Mouse (Mus musculus): Measurements from ENCODE around the gene Nav1.
"Not testable (repeated sequence)": the region's sequence is repeated elsewhere in the genome, so short reads cannot be mapped to it uniquely, and the experiment has no call there.

Gene Nav1

GRCm38 (mm10) chr1:135485179-135485578, 121.9 kb downstream of the Nav1 start:
- no peak for DNase-seq (ENCODE audit: low spot score)

DNA sequence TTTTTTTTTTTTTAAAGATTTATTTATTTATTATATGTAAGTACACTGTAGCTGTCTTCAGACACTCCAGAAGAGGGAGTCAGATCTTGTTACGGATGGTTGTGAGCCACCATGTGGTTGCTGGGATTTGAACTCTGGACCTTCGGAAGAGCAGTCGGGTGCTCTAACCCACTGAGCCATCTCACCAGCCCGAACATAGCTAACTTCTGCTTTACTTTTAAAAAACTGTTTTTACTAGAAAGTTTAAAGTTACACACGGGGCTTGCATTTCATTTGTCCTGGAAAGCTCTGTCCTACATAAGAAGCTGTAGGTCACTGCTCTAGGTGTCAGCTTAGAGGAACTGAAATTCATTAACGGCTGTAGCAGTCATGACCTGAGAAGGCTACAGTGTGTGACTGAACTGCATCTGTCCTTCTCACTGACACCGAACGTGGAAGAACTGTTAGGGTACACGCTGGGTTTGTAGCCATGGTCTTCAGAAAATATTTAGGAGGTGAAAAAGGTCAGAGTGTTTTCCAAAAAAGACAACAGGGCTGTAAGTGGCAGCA, 122.5 kb downstream of the Nav1 start:
- not testable (repeated sequence) for DNase-seq (ENCODE audit: low spot score)

- DNase-seq (ENCODE audit: low spot score): no peak
These were observed 123.1 kb downstream of the Nav1 start for GRCm38 (mm10) chr1:135483971-135484370.

DNA sequence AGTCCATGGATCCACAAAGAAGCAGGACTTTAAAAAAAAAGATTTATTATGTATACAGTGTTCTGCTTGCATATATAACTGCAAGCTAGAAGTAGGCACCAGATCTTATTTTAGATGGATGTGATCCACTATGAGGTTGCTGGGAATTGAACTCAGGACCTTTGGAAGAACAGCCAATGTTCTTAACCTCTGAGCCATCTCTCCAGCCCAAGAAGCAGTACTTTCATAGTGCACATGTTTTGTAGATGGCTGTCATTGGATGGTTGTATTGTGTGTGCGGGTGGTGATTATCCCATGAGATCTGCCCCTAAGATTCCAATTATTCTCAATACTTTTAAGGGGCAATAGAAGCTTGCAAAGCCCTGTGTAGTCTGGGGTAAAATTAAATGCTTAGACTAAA, 124.4 kb downstream of the Nav1 start:
- no peak for DNase-seq (ENCODE audit: low spot score)

DNA sequence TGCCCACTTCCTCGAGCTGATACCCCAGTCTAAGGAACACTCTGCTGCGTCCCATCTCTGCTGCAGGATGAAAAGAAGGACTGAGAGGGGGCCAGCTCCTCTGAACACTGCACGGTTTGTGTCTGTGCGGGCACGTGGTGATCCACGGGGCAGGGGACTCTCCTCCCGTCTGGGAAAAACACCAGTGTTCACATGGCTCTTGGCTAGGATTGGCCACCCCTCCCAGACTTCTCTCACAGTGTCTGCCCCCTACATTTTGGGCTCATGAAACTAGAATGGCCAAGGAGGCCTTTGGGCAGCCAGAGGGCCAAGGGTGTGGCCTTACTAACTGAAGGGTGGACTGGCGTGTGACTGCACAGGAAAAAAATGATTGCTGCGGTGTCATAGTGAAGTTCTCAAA, 125.4 kb downstream of the Nav1 start:
- no peak for DNase-seq (ENCODE audit: low spot score)

DNA sequence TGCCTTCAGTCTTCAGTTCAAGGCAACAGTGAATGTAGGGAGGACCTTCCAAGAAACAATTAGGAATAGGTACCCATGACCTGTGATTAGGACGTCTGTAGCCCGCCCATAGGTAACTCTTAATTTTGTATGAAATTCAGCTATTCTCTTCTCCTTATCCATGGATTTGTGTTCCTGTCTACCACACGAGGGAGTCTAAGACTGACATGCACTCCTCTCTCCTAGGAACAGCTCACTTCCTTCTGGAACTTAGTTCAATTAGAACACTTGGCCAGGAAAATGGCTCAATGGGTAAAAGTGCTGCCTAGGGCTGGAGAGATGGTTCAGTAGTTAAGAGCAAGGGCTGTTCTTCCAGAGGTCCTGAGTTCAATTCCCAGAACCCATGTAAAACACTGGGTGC, 126.3 kb downstream of the Nav1 start:
- no peak for DNase-seq (ENCODE audit: low spot score)

- no peak for DNase-seq (ENCODE audit: low spot score)
These were observed 131.6 kb downstream of the Nav1 start for GRCm38 (mm10) chr1:135475571-135475895.

GRCm38 (mm10) chr1:135474861-135475570, 132.1 kb downstream of the Nav1 start:
- peak; percentile 73 for DNase-seq (ENCODE audit: low spot score)

DNA sequence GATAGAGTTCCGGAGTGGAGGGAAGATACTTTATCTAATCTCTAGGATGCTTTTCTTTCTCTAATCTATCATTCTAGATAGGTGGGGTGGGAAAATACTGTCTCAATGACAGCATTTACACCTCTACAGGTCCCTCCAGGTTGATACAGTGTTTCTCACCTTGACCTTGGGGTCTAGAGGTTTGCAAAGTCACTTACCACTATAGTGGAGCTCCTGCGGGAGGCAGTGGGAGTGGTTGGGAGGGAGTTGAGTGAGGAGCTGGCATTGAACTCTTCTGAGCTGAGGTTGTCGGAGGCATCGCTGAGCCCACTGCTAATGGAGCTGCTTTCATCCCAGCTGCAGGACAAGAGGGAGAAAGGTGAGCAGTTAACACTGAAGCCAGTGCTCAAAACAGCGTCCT, 134.6 kb downstream of the Nav1 start:
- no peak for DNase-seq (ENCODE audit: low spot score)

- DNase-seq (ENCODE audit: low spot score): no peak
These were observed 135.4 kb downstream of the Nav1 start for GRCm38 (mm10) chr1:135471742-135472141.

- DNase-seq (ENCODE audit: low spot score): no peak
These were observed 136.5 kb downstream of the Nav1 start for GRCm38 (mm10) chr1:135470546-135470945.

DNA sequence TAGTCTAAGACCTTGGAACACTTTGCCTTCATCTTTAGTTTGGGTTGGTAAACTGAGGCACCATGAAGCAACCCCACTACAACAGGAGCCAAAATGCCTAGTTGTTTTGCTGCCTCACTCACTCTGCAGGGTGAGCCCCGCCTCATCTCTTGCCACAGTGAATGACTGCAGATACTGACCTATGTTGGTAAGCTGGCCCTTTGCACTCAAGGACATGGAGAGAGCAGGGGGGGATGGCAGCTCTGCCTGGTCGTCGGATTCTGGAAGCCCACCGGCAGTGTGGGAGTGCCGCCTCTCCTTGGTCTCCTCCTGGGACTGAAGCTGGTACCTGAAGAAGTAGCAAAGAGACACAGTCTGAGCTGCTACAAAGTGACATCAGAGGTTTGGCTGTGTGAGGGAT, 139.6 kb downstream of the Nav1 start:
- DNase-seq (ENCODE audit: low spot score): no peak

GRCm38 (mm10) chr1:135466935-135467334, 140.2 kb downstream of the Nav1 start:
- DNase-seq (ENCODE audit: low spot score): peak; percentile 88

- DNase-seq (ENCODE audit: low spot score): no peak
These were observed 141.4 kb downstream of the Nav1 start for GRCm38 (mm10) chr1:135465734-135466133.

- no peak for DNase-seq (ENCODE audit: low spot score)
These were observed 144.4 kb downstream of the Nav1 start for GRCm38 (mm10) chr1:135462736-135463135.

DNA sequence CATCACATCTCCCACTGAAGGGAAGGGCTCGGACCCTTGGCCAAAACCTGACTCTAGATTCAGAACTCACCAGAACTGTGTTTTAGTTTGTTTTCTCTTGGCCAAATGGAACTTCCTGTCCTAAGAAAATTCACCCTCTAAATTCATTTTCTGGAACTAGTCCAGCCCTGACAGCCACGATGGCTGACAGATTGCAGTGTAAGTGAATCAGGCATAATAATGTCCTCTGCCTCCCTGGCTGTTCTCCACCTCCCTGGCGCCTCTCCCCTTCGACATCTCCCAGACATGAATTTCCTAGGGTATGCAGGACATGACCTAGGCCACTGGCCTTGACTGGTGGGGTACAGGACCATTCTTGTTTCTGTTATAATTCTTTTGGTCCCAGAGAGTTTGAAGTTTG, 144.8 kb downstream of the Nav1 start:
- peak; percentile 50 for DNase-seq (ENCODE audit: low spot score)

DNA sequence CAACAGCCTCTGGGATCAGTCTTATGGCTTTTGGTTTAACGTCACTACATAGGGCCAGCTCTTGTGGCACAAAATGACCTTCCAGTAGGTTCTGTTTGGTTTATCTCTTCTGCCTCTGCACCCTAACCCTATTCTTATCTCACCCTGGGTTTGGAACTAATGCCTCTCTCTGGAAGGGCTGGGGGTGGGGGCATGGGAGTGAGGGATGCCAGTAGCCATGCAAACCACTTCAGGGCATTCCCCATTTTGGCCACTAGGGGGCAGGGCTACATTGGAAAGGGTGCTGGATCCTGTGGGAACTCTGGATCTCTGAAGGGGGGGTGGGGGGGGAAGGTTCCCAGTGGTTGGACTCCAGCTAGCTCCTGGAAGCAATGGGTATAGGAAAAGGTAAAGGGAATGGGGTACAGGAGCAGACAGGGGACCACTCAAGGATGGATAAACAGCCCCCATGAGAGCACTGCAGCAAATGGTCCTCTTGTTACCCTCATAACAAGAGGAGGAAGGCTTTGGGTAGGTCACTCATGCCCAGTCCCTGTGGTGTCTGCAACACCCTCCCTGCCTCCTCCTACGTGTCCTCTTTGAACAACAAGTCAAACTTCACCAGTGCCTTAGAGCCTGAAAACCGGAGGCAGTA, 145.9 kb downstream of the Nav1 start:
- DNase-seq (ENCODE audit: low spot score): peak; percentile 68

DNA sequence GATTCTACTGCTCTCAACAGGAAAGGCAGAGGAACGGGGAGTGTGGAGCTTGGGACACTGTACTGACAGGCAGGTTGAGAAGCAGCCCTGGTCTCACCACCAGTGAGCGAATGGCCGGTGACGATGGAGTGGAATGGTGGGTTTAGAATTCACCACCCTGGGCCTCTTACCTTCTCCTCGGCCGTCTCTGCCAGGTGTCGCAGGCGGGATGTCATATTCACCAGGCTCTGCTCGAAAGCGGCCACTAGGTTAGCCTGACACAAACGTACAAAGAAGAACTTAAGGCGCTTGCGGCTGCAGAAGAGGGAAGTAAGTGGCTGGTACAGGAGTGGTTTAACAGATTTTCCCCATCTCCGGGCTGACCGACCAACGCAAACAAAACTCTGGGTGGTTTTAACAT, 146.6 kb downstream of the Nav1 start:
- DNase-seq (ENCODE audit: low spot score): no peak

DNA sequence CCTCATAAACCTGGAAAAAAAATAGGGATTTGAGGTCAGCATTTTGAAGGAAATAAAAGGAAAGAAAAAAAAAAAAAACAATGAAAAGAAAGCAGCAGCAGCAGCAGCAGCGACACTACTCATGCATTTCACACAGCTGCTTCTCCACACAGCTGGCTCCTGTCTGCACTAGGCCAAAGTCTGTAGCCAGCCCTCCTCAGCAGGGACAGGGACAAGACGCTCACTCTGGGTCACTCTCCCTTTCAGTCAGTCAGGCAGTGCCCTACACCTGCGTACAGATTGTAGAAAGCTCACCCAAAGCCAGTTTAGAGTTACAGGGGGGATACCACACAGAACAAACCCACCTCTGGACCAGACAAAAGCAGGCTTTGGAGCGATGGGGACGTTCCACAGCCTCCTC, 149.2 kb downstream of the Nav1 start:
- no peak for DNase-seq (ENCODE audit: low spot score)

- DNase-seq (ENCODE audit: low spot score): peak; percentile 34
These were observed 154.8 kb downstream of the Nav1 start for GRCm38 (mm10) chr1:135452259-135452658.

DNA sequence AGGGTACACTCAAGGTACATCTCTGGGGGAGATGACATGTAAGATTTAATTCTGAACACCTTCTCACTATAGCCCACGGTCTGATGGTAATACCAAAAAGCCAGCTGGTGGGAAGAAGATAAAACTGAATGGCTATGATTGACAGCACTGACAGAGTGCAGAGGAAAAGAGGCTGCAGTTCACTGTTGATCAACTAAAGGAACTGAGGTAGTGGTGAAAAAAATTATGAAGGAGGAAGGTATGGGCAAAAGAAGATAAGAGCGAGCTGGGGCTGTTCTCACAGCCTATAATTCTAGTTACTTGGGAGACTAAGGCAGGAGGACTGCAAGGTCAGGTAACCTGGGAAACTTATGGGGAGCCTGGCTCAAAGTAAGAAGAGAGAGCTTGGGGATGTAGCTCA, 155.7 kb downstream of the Nav1 start:
- DNase-seq (ENCODE audit: low spot score): no peak

DNA sequence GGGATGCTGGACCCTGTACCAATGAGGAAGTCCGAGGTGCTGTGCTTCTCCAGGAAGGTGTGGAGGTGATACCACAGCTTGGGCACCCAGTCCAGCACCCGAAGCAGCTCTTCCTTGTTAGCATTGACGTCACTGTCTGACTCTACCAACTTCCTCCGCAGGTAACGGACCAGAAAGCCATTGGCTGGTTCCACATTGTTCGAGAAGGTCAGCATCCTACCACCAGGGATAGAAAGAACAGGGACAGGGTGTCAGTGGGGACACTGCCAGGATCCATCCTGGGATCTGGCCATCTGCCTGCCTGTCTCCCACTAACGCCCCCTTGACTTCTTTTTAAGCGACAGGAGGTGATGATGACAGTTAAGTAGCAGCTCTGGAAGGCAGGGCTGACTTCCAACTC, 157.2 kb downstream of the Nav1 start:
- DNase-seq (ENCODE audit: low spot score): no peak

DNA sequence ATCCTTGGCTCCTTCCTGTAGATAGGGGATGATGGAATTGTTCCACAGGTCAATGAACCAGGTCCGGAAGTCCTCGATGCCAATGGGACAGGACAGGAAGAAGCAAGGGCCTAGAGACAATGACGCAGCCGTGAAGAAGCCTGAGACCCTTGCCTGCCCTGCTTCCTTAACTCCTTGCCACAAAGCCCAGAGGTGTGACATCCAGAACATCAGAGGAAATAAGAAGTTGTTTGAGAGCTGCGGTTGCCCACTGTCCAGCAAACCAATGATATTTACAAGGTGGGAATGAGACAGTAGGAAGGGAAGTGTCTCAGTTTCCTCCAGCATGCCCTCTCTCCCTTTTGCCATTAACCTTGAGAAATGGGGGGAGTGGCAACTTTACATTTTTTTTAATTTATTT, 158.2 kb downstream of the Nav1 start:
- DNase-seq (ENCODE audit: low spot score): no peak

- DNase-seq (ENCODE audit: low spot score): no peak
These were observed 163.6 kb downstream of the Nav1 start for GRCm38 (mm10) chr1:135443506-135443905.
